Comparison of ENCODE assay signal across 18 mouse cellular contexts in the genomic region with DNA sequence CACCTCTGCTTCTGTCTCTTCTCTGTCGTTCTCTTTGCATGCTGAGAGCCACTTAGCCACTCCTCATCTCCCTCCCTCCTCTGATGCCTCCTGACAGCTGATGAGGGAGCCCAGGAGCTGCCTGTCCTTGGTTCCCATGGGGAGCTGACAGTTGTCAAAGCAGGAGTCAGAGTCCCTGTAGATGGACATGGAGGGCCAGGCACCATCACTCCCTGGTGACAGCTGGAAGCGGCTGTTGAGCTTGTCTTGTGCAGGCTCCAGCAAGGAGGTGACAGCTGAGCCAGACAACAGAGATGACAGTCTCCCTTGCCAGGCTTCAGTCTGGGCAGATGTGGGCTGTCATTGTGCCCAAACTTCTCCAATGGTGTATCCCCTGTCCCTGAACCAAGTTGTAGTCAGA.
DNase-seq lines count a peak whose midpoint lies in the region; ATAC-seq and TF ChIP-seq lines count a peak whose summit lies in the region.
"Had no signal": no experiment of that assay in that cellular context is flagged by ENCODE, and none has a peak within 500 bp of the region (broad histone marks: within the 10 kb centered on the region; RNA-seq: fewer than 3 reads in every experiment).

No protein-coding gene starts in this region.

- H3K9ac ChIP-seq in kidney, embryonic 16.5 days (replicated peaks; ENCODE audit: low read length), result no peak overlapping the region
- no peak overlapping the region for H3K9ac ChIP-seq in lung, postnatal 0 days (replicated peaks; ENCODE audit: low read depth)
- H3K9ac ChIP-seq in forebrain, embryonic 14.5 days (ENCODE audit: low read length), result no peak overlapping the region
- H3K9ac ChIP-seq: embryonic facial prominence, embryonic 13.5 days had no signal

- WGBS in kidney, embryonic 16.5 days, result 35% methylated on average over 2 of the region's 2 CpGs
- WGBS in lung, postnatal 0 days, result 28% methylated on average over 2 of the region's 2 CpGs
- 54% methylated on average over 2 of the region's 2 CpGs for WGBS in forebrain, embryonic 14.5 days

- no peaks in the 10 kb centered on the region for H3K36me3 ChIP-seq in kidney, embryonic 16.5 days (ENCODE audit: insufficient read depth, low read length)
- no peaks in the 10 kb centered on the region for H3K36me3 ChIP-seq in lung, postnatal 0 days (ENCODE audit: insufficient read depth, low read length)
- H3K36me3 ChIP-seq in forebrain, embryonic 14.5 days (ENCODE audit: control insufficient read depth, insufficient read depth, low read length), result no peaks in the 10 kb centered on the region
- H3K36me3 ChIP-seq: embryonic facial prominence, embryonic 13.5 days; forebrain, embryonic 10.5 days had no signal

- no peak overlapping the region for H3K27ac ChIP-seq in kidney, embryonic 16.5 days (ENCODE audit: low read length)
- no peak overlapping the region for H3K27ac ChIP-seq in lung, postnatal 0 days (ENCODE audit: low read length)
- H3K27ac ChIP-seq in forebrain, embryonic 14.5 days (ENCODE audit: low read depth, low read length), result no peak overlapping the region
- H3K27ac ChIP-seq: forebrain, embryonic 10.5 days; hindbrain, postnatal 0 days had no signal

- no peak for TF ChIP-seq CTCF in lung, postnatal 0 days (IDR thresholded peaks at IDR 0.05)

- H3K4me1 ChIP-seq in kidney, embryonic 16.5 days (ENCODE audit: insufficient read depth, low read length), result no peaks in the 10 kb centered on the region
- no peaks in the 10 kb centered on the region for H3K4me1 ChIP-seq in lung, postnatal 0 days (ENCODE audit: insufficient read depth, low read depth, low read length)
- no peaks in the 10 kb centered on the region for H3K4me1 ChIP-seq in forebrain, embryonic 14.5 days (ENCODE audit: control insufficient read depth, insufficient read depth, low read length)

- H3K27me3 ChIP-seq in kidney, embryonic 16.5 days (ENCODE audit: insufficient read depth, low read length), result no peaks in the 10 kb centered on the region
- H3K27me3 ChIP-seq in lung, postnatal 0 days (replicated peaks; ENCODE audit: insufficient read depth, low read length), result no peaks in the 10 kb centered on the region
- H3K27me3 ChIP-seq in forebrain, embryonic 14.5 days (replicated peaks; ENCODE audit: control insufficient read depth, insufficient read depth, low read length), result no peaks in the 10 kb centered on the region
- H3K27me3 ChIP-seq: embryonic facial prominence, embryonic 13.5 days; Patski had no signal

- ATAC-seq in kidney, embryonic 16.5 days (ENCODE audit: low FRiP score, low TSS enrichment), result no peak
- peak; percentile 77 for ATAC-seq in lung, postnatal 0 days
- ATAC-seq in forebrain, embryonic 14.5 days, result no peak
- ATAC-seq: hindbrain, postnatal 0 days; Patski had no signal

- H3K9me3 ChIP-seq in kidney, embryonic 16.5 days (ENCODE audit: low read length), result no peaks in the 10 kb centered on the region
- H3K9me3 ChIP-seq in lung, postnatal 0 days (ENCODE audit: low read length), result no peaks in the 10 kb centered on the region
- no peaks in the 10 kb centered on the region for H3K9me3 ChIP-seq in forebrain, embryonic 14.5 days (replicated peaks; ENCODE audit: control insufficient read depth, low read length)
- H3K9me3 ChIP-seq: embryonic facial prominence, embryonic 13.5 days; forebrain, embryonic 10.5 days had no signal

- intact Hi-C loops in heart, postnatal 10 days (cut with DNase I), result loop anchor here (5.0 kb wide), 1 partner anchor 69 kb away; no protein-coding TSS in a partner anchor

- peak; percentile 24 for DNase-seq in kidney, postnatal 10 days
- peak; percentile 47 to 55 for DNase-seq in heart, postnatal 10 days
- peak; percentile 56 for DNase-seq in lung, postnatal 0 days (ENCODE audit: low spot score)
- DNase-seq in retina, postnatal 1 day, result peak; percentile 17
- no peak for DNase-seq in urinary bladder, postnatal 4 days (ENCODE audit: low spot score in 2 of 2)
- no peak for DNase-seq in forebrain, embryonic 14.5 days (ENCODE audit: low spot score)
- DNase-seq: adrenal gland, postnatal 36 days; cerebellum, adult 9-10 months; kidney, adult 11 months; kidney, postnatal 25 days; midbrain, embryonic 14.5 days; thymus, adult 2 months had no signal

- no peak for TF ChIP-seq EP300 in lung, postnatal 0 days (IDR thresholded peaks at IDR 0.05)

- no peak overlapping the region for H3K4me3 ChIP-seq in kidney, embryonic 16.5 days (ENCODE audit: low read length)
- H3K4me3 ChIP-seq in lung, postnatal 0 days (ENCODE audit: low read depth, low read length), result no peak overlapping the region
- no peak overlapping the region for H3K4me3 ChIP-seq in forebrain, embryonic 14.5 days (ENCODE audit: low read depth, low read length)
- H3K4me3 ChIP-seq: embryonic facial prominence, embryonic 13.5 days; forebrain, embryonic 10.5 days had no signal

- H3K4me2 ChIP-seq in kidney, embryonic 16.5 days (replicated peaks; ENCODE audit: low read depth, low read length), result no peak overlapping the region
- no peak overlapping the region for H3K4me2 ChIP-seq in lung, postnatal 0 days (replicated peaks; ENCODE audit: low read depth, low read length)
- no peak overlapping the region for H3K4me2 ChIP-seq in forebrain, embryonic 14.5 days (ENCODE audit: low read length)
- H3K4me2 ChIP-seq: embryonic facial prominence, embryonic 13.5 days; liver, embryonic 11.5 days had no signal

Comparison
In these comparisons a context has a peak if more than half of its experiments do, and no peak if none do; other contexts are left out.
1. DNase-seq: peak in kidney, postnatal 10 days (single experiment), heart, postnatal 10 days (2 of 2), lung, postnatal 0 days (single experiment) and retina, postnatal 1 day (single experiment); none in urinary bladder, postnatal 4 days (0 of 2) and forebrain, embryonic 14.5 days (single experiment).